Mouse (Mus musculus) hindbrain, embryonic 15.5 days (tissue): ENCODE results near the gene Klhl23. TPM values are rescaled to one million over a fixed set of nuclear protein-coding genes. Genes with fewer than 3 reads are reported as not detected.
A peak's percentile ranks its signal among the peaks of the same experiment; 100 is the strongest.

Experiments used
- ATAC-seq: fragments of 200-750 bp; cut with Nextera tagmentation; 2 replicates; pipeline ENCODE4 v1.8.0; 2017; ENCODE audit warnings: low read depth, moderate number of reproducible peaks, moderate TSS enrichment; ENCODE audit not compliant: low FRiP score
- H3K27ac ChIP-seq: fragments of 300-500 bp; sonication (generic); replicated peaks from 2 replicates; pipeline ENCODE4 v1.5.1; 2015; ENCODE audit warnings: mild to moderate bottlenecking, inconsistent platforms
- H3K27me3 ChIP-seq: fragments of 300-500 bp; sonication (generic); 2 replicates; pipeline ENCODE4 v1.6.1; 2015; ENCODE audit warnings: control low read depth, inconsistent platforms
- H3K36me3 ChIP-seq: fragments of 300-500 bp; sonication (generic); 2 replicates; pipeline ENCODE4 v1.6.1; 2015; ENCODE audit warnings: control low read depth, inconsistent platforms
- H3K4me1 ChIP-seq: fragments of 300-500 bp; sonication (generic); replicated peaks from 2 replicates; pipeline ENCODE4 v1.6.1; 2015; ENCODE audit warnings: control low read depth, inconsistent platforms
- H3K4me2 ChIP-seq: fragments of 300-500 bp; sonication (generic); 2 replicates; pipeline ENCODE4 v1.6.1; 2015; ENCODE audit warnings: moderate library complexity, mild to moderate bottlenecking, inconsistent platforms
- H3K4me3 ChIP-seq: fragments of 300-500 bp; sonication (generic); 2 replicates; pipeline ENCODE4 v1.5.1; 2015; ENCODE audit warnings: mild to moderate bottlenecking, inconsistent platforms
- H3K9ac ChIP-seq: fragments of 300-500 bp; sonication (generic); 2 replicates; pipeline ENCODE4 v1.6.1; 2015; ENCODE audit warnings: inconsistent platforms
- H3K9me3 ChIP-seq: fragments of 300-500 bp; sonication (generic); 2 replicates; pipeline ENCODE4 v1.6.1; 2016; ENCODE audit warnings: control low read depth, inconsistent platforms
- WGBS: fragments of 180-500 bp; shearing (Covaris S2); methylation state at CpG from one replicate; pipeline ENCODE4 v1.1.7; 2015; 5-methylcytosine and 5-hydroxymethylcytosine counted together
- polyA plus RNA-seq: library from polyadenylated mRNA; unstranded; fragments of >200 nt; fragmentation: Nextera tagmentation; extraction: Ambion mirVana; gene quantifications from 2 replicates; pipeline ENCODE4 v1.2.1, GENCODE M21; 2015

Gene Klhl23
- polyA plus RNA-seq, 1 experiment from 2014 or later: 93.0 TPM

DNA sequence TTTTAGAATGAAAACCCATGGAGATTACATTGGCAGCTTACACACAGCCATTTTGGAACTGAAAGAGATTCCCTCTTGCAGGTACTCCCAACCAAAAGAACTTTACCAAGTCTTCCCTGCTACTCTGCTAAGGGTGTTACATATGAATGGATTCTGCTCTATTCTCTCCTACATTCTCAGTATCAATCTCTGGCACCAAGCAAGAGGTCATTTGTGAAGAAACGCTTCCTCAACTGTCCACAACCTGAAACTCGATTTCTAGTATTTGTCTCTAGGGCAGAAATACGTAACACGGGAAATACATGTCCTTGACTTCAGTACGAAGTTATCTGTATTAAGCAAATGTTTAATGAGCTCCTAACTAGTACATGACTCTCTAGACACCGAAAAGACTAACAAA is 62.8 kb downstream of the Klhl23 start:
- no peak for ATAC-seq
- 58% methylated on average over 6 of the region's 6 CpGs for WGBS
- Histone ChIP-seq H3K4me2 (peak overlapping the region; percentile 73), H3K4me3 (peak overlapping the region; percentile 57), H3K4me1 (peaks cover 15% of the 10 kb centered on the region; the same call in 1 of the 2 replicates), H3K36me3 (no peaks in the 10 kb centered on the region), H3K27me3 (no peaks in the 10 kb centered on the region), H3K9ac (no peak overlapping the region), H3K27ac (no peak overlapping the region), H3K9me3 (no peaks in the 10 kb centered on the region)

DNA sequence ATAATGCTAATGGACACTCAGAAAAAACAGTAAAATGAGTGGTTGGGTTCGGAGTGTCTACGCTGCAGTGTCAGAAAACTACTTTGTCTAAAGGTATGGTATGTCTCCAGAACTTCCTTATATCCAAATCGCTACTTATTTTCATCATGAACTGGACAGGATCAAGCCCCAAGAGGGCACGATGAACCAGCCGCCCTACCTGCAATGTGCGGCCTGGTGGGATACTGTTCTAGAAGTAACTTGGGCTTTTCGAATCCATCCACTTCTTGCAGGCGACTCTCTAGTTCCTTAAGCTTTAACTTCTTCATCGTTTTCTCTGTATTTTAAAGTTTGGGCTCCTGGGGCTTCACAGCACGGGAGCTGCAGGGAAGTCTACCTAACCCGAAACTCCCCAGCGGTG is 63.3 kb downstream of the Klhl23 start:
- H3K4me2 ChIP-seq: peak overlapping the region; percentile 73
- WGBS: 8% methylated on average over 12 of the region's 12 CpGs
- no peaks in the 10 kb centered on the region for H3K36me3 ChIP-seq
- H3K4me1 ChIP-seq: peaks cover 15% of the 10 kb centered on the region; the same call in 1 of the 2 replicates
- H3K4me3 ChIP-seq: peak overlapping the region; percentile 57
- H3K9ac ChIP-seq: peak overlapping the region; percentile 64
- no peak for ATAC-seq
- no peaks in the 10 kb centered on the region for H3K9me3 ChIP-seq
- peak overlapping the region; percentile 58; the same call in 1 of the 2 replicates for H3K27ac ChIP-seq
- H3K27me3 ChIP-seq: no peaks in the 10 kb centered on the region

DNA sequence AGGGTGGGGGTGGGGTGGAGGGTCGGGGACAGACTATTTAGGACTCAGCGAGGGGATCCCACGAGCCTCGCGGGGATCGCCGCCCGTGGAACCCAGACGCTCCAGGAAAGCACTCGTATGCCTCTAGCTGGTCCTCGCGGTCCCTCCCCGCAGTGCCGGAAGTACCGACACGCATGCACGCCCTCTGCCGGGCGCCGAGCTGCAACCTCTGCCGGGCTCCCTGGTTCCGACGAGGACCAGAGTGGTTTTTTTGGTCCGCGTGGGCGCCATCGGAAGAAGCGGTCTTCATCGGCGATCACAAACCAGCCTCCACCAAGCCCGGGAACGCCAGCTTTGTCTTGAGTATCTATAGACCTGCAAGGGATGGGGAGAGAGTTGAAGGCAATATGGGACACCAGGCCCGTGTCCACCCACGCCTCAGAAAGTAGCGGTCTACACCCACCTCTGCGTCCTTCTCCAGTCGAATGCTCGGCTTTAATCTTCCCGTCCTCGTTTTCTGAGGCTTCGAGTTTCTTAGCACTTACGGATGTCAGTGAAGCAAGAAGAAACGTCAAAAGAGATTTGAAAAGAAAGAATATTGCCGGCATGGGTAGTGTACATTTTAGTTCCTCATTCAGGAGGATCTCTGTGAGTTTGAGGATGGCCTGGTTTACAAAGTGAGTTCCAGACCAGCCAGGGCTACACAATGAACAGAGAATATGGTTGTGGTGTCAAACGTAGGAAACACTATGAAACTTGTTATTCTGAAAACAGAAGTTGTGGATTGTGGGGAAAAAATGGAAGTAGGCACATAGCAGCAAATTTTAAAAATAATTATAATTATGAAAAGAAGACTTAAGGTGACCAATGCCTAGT is 63.9 kb downstream of the Klhl23 start, which contains the start of gene Mettl5:
Gene Mettl5 (minus strand): TSS at position 165 of the 855 bp plus-strand sequence.
- 2% methylated on average over 45 of the region's 45 CpGs for WGBS
- peaks cover 15% of the 10 kb centered on the region; the same call in 1 of the 2 replicates for H3K4me1 ChIP-seq
- H3K4me2 ChIP-seq: peak within 1 kb of the TSS; percentile 73

More for the DNA sequence above, 63.9 kb downstream of the Klhl23 start, which contains the start of gene Mettl5:
- peak; percentile 97 for ATAC-seq
- Histone ChIP-seq H3K27me3 (no peaks in the 10 kb centered on the region), H3K9ac (peak within 1 kb of the TSS; percentile 64), H3K27ac (peak within 1 kb of the TSS; percentile 58; the same call in 1 of the 2 replicates), H3K36me3 (no peaks in the 10 kb centered on the region), H3K9me3 (no peaks in the 10 kb centered on the region), H3K4me3 (peak within 1 kb of the TSS; percentile 57)

Other genes starting within 250 kb of the Klhl23 start
- gene Lrp2, start 235.9 kb upstream of the Klhl23 start, polyA plus RNA-seq: 1.2 and 1.4 TPM in 2 replicates
- gene Bbs5, start 174.8 kb upstream of the Klhl23 start, polyA plus RNA-seq: 22.5 and 27.7 TPM in 2 replicates
- 0.31 and 0.35 TPM in 2 replicates for gene Klhl41, start 151.8 kb upstream of the Klhl23 start, polyA plus RNA-seq
- gene Fastkd1, start 108.4 kb upstream of the Klhl23 start, polyA plus RNA-seq: 15.1 and 16.9 TPM in 2 replicates
- 120 and 123 TPM in 2 replicates for gene Ppig, start 99.4 kb upstream of the Klhl23 start, polyA plus RNA-seq
- 3.3 and 3.4 TPM in 2 replicates for gene Ccdc173, start 32.4 kb upstream of the Klhl23 start, polyA plus RNA-seq
- gene Phospho2, start 32.3 kb upstream of the Klhl23 start, polyA plus RNA-seq: 33.4 and 34.1 TPM in 2 replicates
- gene Ssb, start 39.6 kb downstream of the Klhl23 start, polyA plus RNA-seq: 244 and 265 TPM in 2 replicates
- gene Mettl5, start 63.7 kb downstream of the Klhl23 start, polyA plus RNA-seq: 31.8 and 32.6 TPM in 2 replicates
- gene Ubr3, start 75.3 kb downstream of the Klhl23 start, polyA plus RNA-seq: 15.3 and 16.0 TPM in 2 replicates
- gene Myo3b, start 217.2 kb downstream of the Klhl23 start, polyA plus RNA-seq: 0.10 and 0.26 TPM in 2 replicates